Mouse (Mus musculus): ENCODE results near the gene Ppp6r2. TPM values are rescaled to one million over a fixed set of nuclear protein-coding genes. Genes with fewer than 3 reads are reported as not detected.

Ppp6r2 gene
- polyA plus RNA-seq, 1 experiment from 2014 or later = 87.3 TPM

GRCm38 (mm10) chr15:89282546-89282945 is 71.2 kb downstream of the Ppp6r2 start:
- no peaks in the 10 kb centered on the region for H3K27me3 ChIP-seq
- H3K27ac ChIP-seq = no peak overlapping the region
- H3K4me3 ChIP-seq = no peak overlapping the region
- no peak overlapping the region for H3K4me2 ChIP-seq
- no peak for ATAC-seq (ENCODE audit: low FRiP score)
- H3K4me1 ChIP-seq (replicated peaks) = no peaks in the 10 kb centered on the region
- H3K36me3 ChIP-seq = peaks cover 99% of the 10 kb centered on the region
- WGBS = 79% methylated on average over 6 of the region's 6 CpGs
- H3K9ac ChIP-seq = 0 out of 2 replicates have a peak overlapping the region, but pooled peaks have one; percentile 19
- H3K9me3 ChIP-seq = no peaks in the 10 kb centered on the region

- H3K27ac ChIP-seq = no peak overlapping the region
- H3K9me3 ChIP-seq = no peaks in the 10 kb centered on the region
- H3K36me3 ChIP-seq = peaks cover 99% of the 10 kb centered on the region
- no peaks in the 10 kb centered on the region for H3K4me1 ChIP-seq (replicated peaks)
- H3K27me3 ChIP-seq = no peaks in the 10 kb centered on the region
- no peak overlapping the region for H3K9ac ChIP-seq
- 85% methylated on average over 2 of the region's 2 CpGs for WGBS
- no peak for ATAC-seq (ENCODE audit: low FRiP score)
- no peak overlapping the region for H3K4me2 ChIP-seq
- H3K4me3 ChIP-seq = no peak overlapping the region
These were observed 72.7 kb downstream of the Ppp6r2 start for GRCm38 (mm10) chr15:89284094-89284493.

- ATAC-seq (ENCODE audit: low FRiP score) = no peak
- no peak overlapping the region for H3K27ac ChIP-seq
- H3K4me2 ChIP-seq = no peak overlapping the region
- H3K36me3 ChIP-seq = peaks cover 99% of the 10 kb centered on the region
- H3K9ac ChIP-seq = no peak overlapping the region
- no peaks in the 10 kb centered on the region for H3K4me1 ChIP-seq (replicated peaks)
- H3K9me3 ChIP-seq = no peaks in the 10 kb centered on the region
- H3K27me3 ChIP-seq = no peaks in the 10 kb centered on the region
- H3K4me3 ChIP-seq = no peak overlapping the region
These were observed 73.7 kb downstream of the Ppp6r2 start for GRCm38 (mm10) chr15:89285004-89285403.

GRCm38 (mm10) chr15:89285478-89285877 is 74.1 kb downstream of the Ppp6r2 start:
- Histone ChIP-seq H3K27ac (0 out of 2 replicates have a peak overlapping the region, but pooled peaks have one; percentile 23), H3K36me3 (peaks cover 99% of the 10 kb centered on the region), H3K4me2 (no peak overlapping the region), H3K4me1 (replicated peaks) (no peaks in the 10 kb centered on the region), H3K27me3 (no peaks in the 10 kb centered on the region), H3K9me3 (no peaks in the 10 kb centered on the region), H3K9ac (no peak overlapping the region), H3K4me3 (no peak overlapping the region)
- ATAC-seq (ENCODE audit: low FRiP score) = no peak
- 95% methylated on average over 5 of the region's 5 CpGs for WGBS

- Histone ChIP-seq H3K27ac (peak overlapping the region; percentile 35; the same call in 1 of the 2 replicates), H3K9me3 (no peaks in the 10 kb centered on the region), H3K9ac (no peak overlapping the region), H3K36me3 (peaks cover 99% of the 10 kb centered on the region), H3K4me3 (no peak overlapping the region), H3K4me1 (replicated peaks) (no peaks in the 10 kb centered on the region), H3K4me2 (no peak overlapping the region), H3K27me3 (no peaks in the 10 kb centered on the region)
- WGBS = 83% methylated on average over 7 of the region's 7 CpGs
- ATAC-seq (ENCODE audit: low FRiP score) = no peak
These were observed 74.8 kb downstream of the Ppp6r2 start for GRCm38 (mm10) chr15:89286114-89286513.

GRCm38 (mm10) chr15:89286582-89286981 is 75.2 kb downstream of the Ppp6r2 start:
- no peak overlapping the region for H3K4me2 ChIP-seq
- H3K9me3 ChIP-seq = no peaks in the 10 kb centered on the region
- no peak overlapping the region for H3K4me3 ChIP-seq
- no peak for ATAC-seq (ENCODE audit: low FRiP score)
- H3K27ac ChIP-seq = peak overlapping the region; percentile 40; the same call in 1 of the 2 replicates
- H3K4me1 ChIP-seq (replicated peaks) = no peaks in the 10 kb centered on the region
- H3K9ac ChIP-seq = no peak overlapping the region
- WGBS = 84% methylated on average over 5 of the region's 5 CpGs
- peaks cover 99% of the 10 kb centered on the region for H3K36me3 ChIP-seq
- no peaks in the 10 kb centered on the region for H3K27me3 ChIP-seq

GRCm38 (mm10) chr15:89288227-89288767 is 76.9 kb downstream of the Ppp6r2 start:
- no peaks in the 10 kb centered on the region for H3K27me3 ChIP-seq
- no peak for ATAC-seq (ENCODE audit: low FRiP score)
- WGBS = 90% methylated on average over 23 of the region's 23 CpGs
- H3K9ac ChIP-seq = no peak overlapping the region
- H3K9me3 ChIP-seq = no peaks in the 10 kb centered on the region
- H3K4me3 ChIP-seq = no peak overlapping the region
- H3K4me1 ChIP-seq (replicated peaks) = no peaks in the 10 kb centered on the region
- H3K4me2 ChIP-seq = no peak overlapping the region
- 0 out of 2 replicates have a peak overlapping the region, but pooled peaks have one; percentile 0 for H3K27ac ChIP-seq
- H3K36me3 ChIP-seq = peaks cover 99% of the 10 kb centered on the region

- H3K27ac ChIP-seq = no peak overlapping the region
- no peaks in the 10 kb centered on the region for H3K27me3 ChIP-seq
- WGBS = 96% methylated on average over 11 of the region's 11 CpGs
- H3K4me3 ChIP-seq = no peak overlapping the region
- ATAC-seq (ENCODE audit: low FRiP score) = no peak
- H3K4me1 ChIP-seq (replicated peaks) = no peaks in the 10 kb centered on the region
- no peaks in the 10 kb centered on the region for H3K9me3 ChIP-seq
- H3K4me2 ChIP-seq = no peak overlapping the region
- peaks cover 99% of the 10 kb centered on the region for H3K36me3 ChIP-seq
- no peak overlapping the region for H3K9ac ChIP-seq
These were observed 78.1 kb downstream of the Ppp6r2 start for GRCm38 (mm10) chr15:89289455-89289854.

GRCm38 (mm10) chr15:89291521-89291920 is 80.2 kb downstream of the Ppp6r2 start:
- Histone ChIP-seq H3K4me3 (no peak overlapping the region), H3K36me3 (peaks cover 99% of the 10 kb centered on the region), H3K4me1 (replicated peaks) (no peaks in the 10 kb centered on the region), H3K9me3 (no peaks in the 10 kb centered on the region), H3K4me2 (no peak overlapping the region), H3K27ac (no peak overlapping the region), H3K9ac (no peak overlapping the region), H3K27me3 (no peaks in the 10 kb centered on the region)
- no peak for ATAC-seq (ENCODE audit: low FRiP score)
- WGBS = 97% methylated on average over 3 of the region's 3 CpGs

- no peaks in the 10 kb centered on the region for H3K27me3 ChIP-seq
- no peaks in the 10 kb centered on the region for H3K9me3 ChIP-seq
- ATAC-seq (ENCODE audit: low FRiP score) = no peak
- peaks cover 100% of the 10 kb centered on the region for H3K36me3 ChIP-seq
- no peak overlapping the region for H3K9ac ChIP-seq
- 77% methylated on average over 2 of the region's 2 CpGs for WGBS
- H3K27ac ChIP-seq = no peak overlapping the region
- H3K4me1 ChIP-seq (replicated peaks) = no peaks in the 10 kb centered on the region
- no peak overlapping the region for H3K4me2 ChIP-seq
- no peak overlapping the region for H3K4me3 ChIP-seq
These were observed 81.4 kb downstream of the Ppp6r2 start for GRCm38 (mm10) chr15:89292795-89293194.

- no peak overlapping the region for H3K9ac ChIP-seq
- H3K27ac ChIP-seq = no peak overlapping the region
- H3K36me3 ChIP-seq = peaks cover 97% of the 10 kb centered on the region
- H3K4me2 ChIP-seq = no peak overlapping the region
- H3K9me3 ChIP-seq = no peaks in the 10 kb centered on the region
- H3K4me3 ChIP-seq = no peak overlapping the region
- H3K4me1 ChIP-seq (replicated peaks) = no peaks in the 10 kb centered on the region
- ATAC-seq (ENCODE audit: low FRiP score) = no peak
- H3K27me3 ChIP-seq = no peaks in the 10 kb centered on the region
- WGBS = 98% methylated on average over 10 of the region's 10 CpGs
These were observed 82.4 kb downstream of the Ppp6r2 start for GRCm38 (mm10) chr15:89293778-89294177.

GRCm38 (mm10) chr15:89295580-89296165 is 84.3 kb downstream of the Ppp6r2 start:
- H3K9ac ChIP-seq = no peak overlapping the region
- 90% methylated on average over 8 of the region's 8 CpGs for WGBS
- no peaks in the 10 kb centered on the region for H3K27me3 ChIP-seq
- H3K4me3 ChIP-seq = no peak overlapping the region
- no peak for ATAC-seq (ENCODE audit: low FRiP score)
- no peaks in the 10 kb centered on the region for H3K4me1 ChIP-seq (replicated peaks)
- H3K27ac ChIP-seq = no peak overlapping the region
- no peaks in the 10 kb centered on the region for H3K9me3 ChIP-seq
- H3K36me3 ChIP-seq = peaks cover 96% of the 10 kb centered on the region
- no peak overlapping the region for H3K4me2 ChIP-seq

- WGBS = 72% methylated on average over 1 of the region's 1 CpGs
- ATAC-seq (ENCODE audit: low FRiP score) = no peak
- Histone ChIP-seq H3K4me3 (no peak overlapping the region), H3K9me3 (no peaks in the 10 kb centered on the region), H3K36me3 (peaks cover 96% of the 10 kb centered on the region), H3K27ac (no peak overlapping the region), H3K4me2 (no peak overlapping the region), H3K27me3 (no peaks in the 10 kb centered on the region), H3K9ac (no peak overlapping the region), H3K4me1 (replicated peaks) (no peaks in the 10 kb centered on the region)
These were observed 85.1 kb downstream of the Ppp6r2 start for GRCm38 (mm10) chr15:89296465-89296864.

Data from hindbrain, embryonic 13.5 days (tissue).